8 mouse cellular contexts compared by ENCODE assay signal in the genomic region with DNA sequence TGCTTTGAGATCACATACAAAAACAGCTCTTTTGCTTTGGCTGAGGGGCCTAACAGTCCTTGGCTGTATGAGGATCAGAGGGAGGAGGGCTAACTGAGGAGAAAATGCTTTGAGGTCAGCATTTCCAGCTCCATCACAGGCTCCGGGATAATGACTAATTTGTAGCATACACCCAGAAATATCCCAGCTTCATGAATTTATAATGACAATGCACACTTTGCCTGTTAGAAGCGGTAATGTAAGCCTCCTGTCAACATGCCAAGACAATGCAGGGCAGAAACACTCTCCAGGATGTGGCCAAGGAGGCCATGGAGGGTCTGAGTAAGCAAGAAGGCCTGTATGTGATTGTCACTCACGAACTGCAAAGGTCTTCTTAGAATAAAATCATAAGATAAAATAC. TPM values are rescaled to one million over a fixed set of nuclear protein-coding genes. Genes with fewer than 3 reads are reported as not detected.
DNase-seq lines count a peak whose midpoint lies in the region; ATAC-seq lines count a peak whose summit lies in the region.

No protein-coding gene starts in this region.

- no peaks in the 10 kb centered on the region for H3K36me3 ChIP-seq in heart, embryonic 11.5 days (ENCODE audit: control insufficient read depth, insufficient read depth, low read length)
- peaks cover 2% of the 10 kb centered on the region; the same call in 1 of the 2 replicates for H3K36me3 ChIP-seq in hindbrain, embryonic 11.5 days (ENCODE audit: control insufficient read depth, insufficient read depth, low read length)
- H3K36me3 ChIP-seq in midbrain, embryonic 14.5 days (ENCODE audit: control insufficient read depth, insufficient read depth, low read length) = peaks cover 21% of the 10 kb centered on the region

- ATAC-seq in heart, embryonic 11.5 days (replicated peaks; ENCODE audit: insufficient number of reproducible peaks, low FRiP score, low TSS enrichment) = no peak
- no peak for ATAC-seq in hindbrain, embryonic 11.5 days (ENCODE audit: low FRiP score)
- ATAC-seq in midbrain, embryonic 14.5 days (ENCODE audit: low FRiP score, low TSS enrichment) = no peak

- no peak for DNase-seq in heart, postnatal 10 days
- no peak for DNase-seq in hindbrain, embryonic 11.5 days (ENCODE audit: low spot score)
- DNase-seq in midbrain, embryonic 14.5 days = peak; percentile 59
- no peak for DNase-seq in ovary, postnatal 36 days (ENCODE audit: low spot score)
- no peak for DNase-seq in adipocyte (ENCODE audit: low spot score)
- DNase-seq in urinary bladder, postnatal 36 days (ENCODE audit: low spot score in 2 of 2) = no peak

- peaks cover 21% of the 10 kb centered on the region for H3K4me1 ChIP-seq in heart, embryonic 11.5 days (ENCODE audit: control insufficient read depth, insufficient read depth, low read length)
- H3K4me1 ChIP-seq in brown adipose tissue, adult 24 weeks (ENCODE audit: control insufficient read depth, insufficient read depth, insufficient read length, low read length) = peaks cover 17% of the 10 kb centered on the region
- H3K4me1 ChIP-seq in hindbrain, embryonic 11.5 days (replicated peaks; ENCODE audit: control insufficient read depth, insufficient read depth, low read length) = 0 out of 2 replicates have a peak, but pooled peaks cover 3% of the 10 kb centered on the region
- peaks cover 46% of the 10 kb centered on the region for H3K4me1 ChIP-seq in midbrain, embryonic 14.5 days (ENCODE audit: control insufficient read depth, insufficient read depth, low read length)

- no peak overlapping the region for H3K27ac ChIP-seq in heart, embryonic 11.5 days (ENCODE audit: low read depth, low read length)
- peak overlapping the region; percentile 1; the same call in 1 of the 2 replicates for H3K27ac ChIP-seq in brown adipose tissue, adult 24 weeks (replicated peaks; ENCODE audit: low read depth, low read length)
- peak overlapping the region; percentile 58 for H3K27ac ChIP-seq in hindbrain, embryonic 11.5 days (ENCODE audit: low read depth, low read length)
- peak overlapping the region; percentile 68 for H3K27ac ChIP-seq in midbrain, embryonic 14.5 days (replicated peaks; ENCODE audit: low read depth, low read length)

- no peak overlapping the region for H3K9ac ChIP-seq in heart, embryonic 11.5 days (ENCODE audit: low read depth, low read length)
- H3K9ac ChIP-seq in hindbrain, embryonic 11.5 days (ENCODE audit: low read depth, low read length) = peak overlapping the region; percentile 96
- H3K9ac ChIP-seq in midbrain, embryonic 14.5 days (replicated peaks; ENCODE audit: low read length) = peak overlapping the region; percentile 95

- intact Hi-C loops in heart, postnatal 10 days (cut with DNase I) = loop anchor here (2.0 to 10.0 kb wide), 3 partner anchors 15 to 1801 kb away; a partner anchor contains a TSS

- peak overlapping the region; percentile 91 for H3K4me2 ChIP-seq in heart, embryonic 11.5 days
- peak overlapping the region; percentile 63 for H3K4me2 ChIP-seq in hindbrain, embryonic 11.5 days (replicated peaks; ENCODE audit: low read depth, low read length)
- peak overlapping the region; percentile 82 for H3K4me2 ChIP-seq in midbrain, embryonic 14.5 days (ENCODE audit: low read length)

- H3K9me3 ChIP-seq in heart, embryonic 11.5 days (replicated peaks; ENCODE audit: control insufficient read depth, low read length) = no peaks in the 10 kb centered on the region
- no peaks in the 10 kb centered on the region for H3K9me3 ChIP-seq in hindbrain, embryonic 11.5 days (ENCODE audit: control insufficient read depth, low read length)
- H3K9me3 ChIP-seq in midbrain, embryonic 14.5 days (ENCODE audit: control insufficient read depth, low read length) = no peaks in the 10 kb centered on the region

- WGBS in heart, embryonic 11.5 days (ENCODE audit: insufficient replicate concordance) = 49% methylated on average over 3 of the region's 3 CpGs
- 39% methylated on average over 3 of the region's 3 CpGs for WGBS in hindbrain, embryonic 11.5 days
- WGBS in midbrain, embryonic 14.5 days = 19% methylated on average over 3 of the region's 3 CpGs

- peak overlapping the region; percentile 11; the same call in 1 of the 2 replicates for H3K4me3 ChIP-seq in heart, embryonic 11.5 days (ENCODE audit: low read depth, low read length)
- peak overlapping the region; percentile 59 for H3K4me3 ChIP-seq in brown adipose tissue, adult 24 weeks (ENCODE audit: insufficient read depth, low read depth, low read length)
- peak overlapping the region; percentile 98 for H3K4me3 ChIP-seq in hindbrain, embryonic 11.5 days (ENCODE audit: low read depth, low read length)
- H3K4me3 ChIP-seq in midbrain, embryonic 14.5 days (replicated peaks; ENCODE audit: low read depth, low read length) = peak overlapping the region; percentile 95

- H3K27me3 ChIP-seq in heart, embryonic 11.5 days (ENCODE audit: control insufficient read depth, insufficient read depth, low read length) = no peaks in the 10 kb centered on the region
- no peaks in the 10 kb centered on the region for H3K27me3 ChIP-seq in hindbrain, embryonic 11.5 days (ENCODE audit: control insufficient read depth, insufficient read depth, low read length)
- H3K27me3 ChIP-seq in midbrain, embryonic 14.5 days (ENCODE audit: control insufficient read depth, insufficient read depth, low read length) = no peaks in the 10 kb centered on the region

RNA-seq across cellular contexts. Expression of a gene that starts 7.0 kb away (rescaled TPM):
- polyA plus RNA-seq in heart, embryonic 11.5 days (2014; fragmentation: Nextera tagmentation; extraction: Ambion mirVana) = 8.7 and 8.9 TPM in 2 replicates
- 10 to 100 TPM; 25.8 to 26.9 TPM for total RNA-seq in heart, postnatal 10 days (2021)
- 8.0 and 8.6 TPM in 2 replicates for polyA plus RNA-seq in brown adipose tissue, adult 24 weeks (2012; ENCODE audit: insufficient read depth, insufficient read length, missing spikeins)
- 102 and 107 TPM in 2 replicates for polyA plus RNA-seq in hindbrain, embryonic 11.5 days (2014; fragmentation: Nextera tagmentation; extraction: Ambion mirVana)
- 76.4 and 107 TPM in 2 replicates for polyA plus RNA-seq in midbrain, embryonic 14.5 days (2014; fragmentation: Nextera tagmentation; extraction: Ambion mirVana)

Comparison
In these comparisons a context has a peak if more than half of its experiments do, and no peak if none do; other contexts are left out.
1. H3K4me3 ChIP-seq: peak in every context shown above with its lines; median percentile 98 in hindbrain, embryonic 11.5 days; 95 in midbrain, embryonic 14.5 days; 59 in brown adipose tissue, adult 24 weeks; 11 in heart, embryonic 11.5 days.